Mouse (Mus musculus) mature B cell (primary cell): ENCODE data around the gene Tardbp.

Source experiments
- in situ Hi-C: fragments of 300-500 bp; cut with MboI; formaldehyde crosslinking; loops from 2 replicates; pipeline ENCODE4 v1.14.3; 2019

Tardbp gene

DNA sequence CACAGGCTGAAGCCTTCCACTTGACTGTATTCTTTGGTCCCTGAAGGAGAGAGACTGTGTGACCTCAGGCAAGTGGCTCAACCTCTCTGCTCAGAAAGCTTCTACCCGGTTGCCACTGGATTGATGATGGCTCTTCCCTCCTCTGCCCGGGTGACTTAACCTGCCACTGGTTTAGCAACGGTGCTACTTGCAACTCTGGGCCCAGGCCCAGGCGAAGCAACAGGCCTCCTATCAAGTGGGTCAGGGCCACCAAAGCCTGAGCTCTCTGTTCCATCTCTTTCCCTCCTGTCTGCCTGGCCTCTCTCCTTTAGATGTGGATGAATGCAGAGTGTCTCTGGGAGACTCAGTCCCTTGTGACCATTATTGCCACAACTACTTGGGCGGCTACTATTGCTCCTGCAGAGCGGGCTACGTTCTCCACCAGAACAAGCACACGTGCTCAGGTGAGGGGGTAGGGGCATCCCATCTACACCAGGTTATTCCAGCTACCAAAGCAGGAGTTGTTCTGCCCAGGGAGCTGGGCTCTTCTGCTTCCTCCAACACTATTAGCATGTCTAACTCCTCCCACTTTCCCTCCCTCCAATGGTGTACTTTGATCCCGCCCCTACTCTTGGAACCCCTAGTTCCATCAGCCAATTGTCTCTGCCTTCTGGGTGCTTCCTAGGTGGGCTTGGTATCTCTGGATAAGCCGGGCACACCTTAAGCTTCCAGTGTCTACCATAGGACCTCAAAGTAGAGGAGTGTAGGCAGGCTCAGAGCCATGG, 23.3 kb downstream of the Tardbp start:
- in situ Hi-C loops, result loop anchor here (25.0 kb wide), 1 partner anchor 441 kb away; the partner anchor contains the start of genes Fbxo2, Fbxo44 and Fbxo6

- in situ Hi-C loops, result loop anchor here (25.0 kb wide), 1 partner anchor 440 kb away; the partner anchor contains the start of genes Fbxo2, Fbxo44 and Fbxo6
Observed at GRCm38 (mm10) chr4:148602357-148603120, 24.3 kb downstream of the Tardbp start, which contains the start of gene Masp2. Gene Masp2 (plus strand): TSS chr4:148602554.

DNA sequence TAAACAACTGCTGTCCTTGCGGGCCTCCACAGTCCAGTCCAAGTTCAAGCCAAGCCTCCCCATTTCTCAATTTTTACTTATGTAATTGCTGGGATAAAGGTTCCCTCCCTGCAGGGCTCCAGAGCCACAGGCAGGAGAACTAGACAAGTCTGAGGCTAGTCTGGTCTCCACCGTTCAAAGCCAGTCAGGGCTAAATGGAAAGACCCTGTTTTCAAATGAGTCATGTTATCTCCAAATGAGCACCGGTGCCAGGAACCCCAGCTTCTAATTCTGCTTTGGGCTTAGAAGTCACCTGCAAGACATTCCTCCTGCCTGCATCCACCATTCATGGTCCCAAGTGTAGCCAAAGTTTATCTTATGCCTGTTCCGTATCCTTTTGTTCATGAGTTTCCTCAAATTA, 24.9 kb downstream of the Tardbp start:
- in situ Hi-C loops, result loop anchor here (25.0 kb wide), 1 partner anchor 440 kb away; the partner anchor contains the start of genes Fbxo2, Fbxo44 and Fbxo6

DNA sequence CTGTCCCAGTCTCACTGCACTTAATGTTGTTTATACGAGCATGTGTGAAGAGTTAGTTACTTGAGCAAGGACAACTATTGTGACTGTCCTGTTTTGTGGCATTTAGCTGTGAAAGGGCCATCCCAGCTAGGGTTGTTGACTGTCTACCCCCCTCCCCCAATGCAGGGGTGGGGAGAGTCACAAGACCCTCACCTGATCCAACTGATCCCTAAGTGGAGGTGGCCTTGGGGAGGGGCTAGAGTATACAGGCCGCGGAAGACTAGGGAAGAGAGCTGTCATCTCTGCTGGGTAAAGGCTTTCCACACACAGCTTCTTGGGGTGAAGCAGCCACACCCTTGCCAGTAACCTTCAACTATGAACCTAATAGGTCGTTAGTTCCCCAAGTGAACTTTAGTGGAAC, 26.5 kb downstream of the Tardbp start:
- in situ Hi-C loops, result loop anchor here (25.0 kb wide), 1 partner anchor 438 kb away; the partner anchor contains the start of genes Fbxo2, Fbxo44 and Fbxo6

DNA sequence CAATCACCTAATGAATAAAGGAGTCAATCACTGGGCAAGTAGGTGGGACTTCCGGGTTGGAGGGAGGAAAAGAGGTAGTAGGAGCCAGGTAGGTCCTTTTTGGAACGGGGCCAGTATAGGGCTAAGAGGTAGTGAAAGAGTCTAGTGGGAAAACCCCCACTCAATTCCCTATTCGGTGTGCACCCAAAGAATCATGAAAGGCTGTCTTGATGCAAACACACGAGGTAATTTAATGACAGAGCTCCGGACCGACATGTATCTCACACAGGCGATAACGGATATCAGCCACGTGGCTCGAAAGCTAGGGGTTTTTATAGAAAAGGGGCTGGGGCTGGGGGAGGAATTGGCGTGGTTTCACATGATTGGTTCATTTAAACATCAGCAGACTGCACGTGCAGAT, 28.0 kb downstream of the Tardbp start:
- in situ Hi-C loops, result no loop called here

DNA sequence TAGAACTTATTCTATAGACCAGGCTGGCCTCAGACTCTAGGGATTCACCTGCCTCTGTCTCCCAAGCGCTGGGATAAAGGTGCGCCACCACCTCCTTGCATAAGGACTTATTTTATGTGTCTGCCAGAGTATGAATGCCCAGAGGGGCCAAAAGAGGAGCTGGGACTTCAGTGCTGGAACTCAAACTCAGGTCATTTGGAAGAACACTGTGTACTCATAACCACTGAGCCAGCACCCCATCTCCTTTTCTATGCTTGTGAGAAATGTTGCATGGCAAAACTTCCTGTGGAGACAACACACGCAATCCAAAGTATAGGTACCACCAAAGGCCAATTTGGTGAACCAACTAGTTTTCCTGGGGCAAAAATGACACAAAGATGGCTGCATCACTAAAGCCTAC, 30.1 kb downstream of the Tardbp start:
- in situ Hi-C loops, result no loop called here

DNA sequence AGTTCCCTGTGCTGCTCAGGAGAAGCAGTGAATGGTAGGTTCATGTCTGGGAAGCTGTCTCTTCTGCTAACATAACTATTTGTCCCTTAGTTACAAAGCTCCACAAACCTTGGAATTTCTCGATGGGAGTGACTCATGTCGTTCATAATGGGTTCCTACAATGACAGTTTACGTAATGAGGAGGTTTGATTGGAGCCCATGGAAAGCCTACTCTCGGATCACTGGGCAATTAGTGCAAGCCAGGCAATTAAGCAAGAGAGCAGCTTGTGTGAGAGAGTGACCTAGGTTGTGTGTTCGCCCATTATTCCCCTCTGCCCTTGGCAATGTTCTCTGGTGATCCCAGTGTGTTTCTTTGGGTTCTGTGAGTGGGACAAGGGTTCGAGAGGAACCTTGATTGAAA, 30.9 kb downstream of the Tardbp start:
- in situ Hi-C loops, result no loop called here

DNA sequence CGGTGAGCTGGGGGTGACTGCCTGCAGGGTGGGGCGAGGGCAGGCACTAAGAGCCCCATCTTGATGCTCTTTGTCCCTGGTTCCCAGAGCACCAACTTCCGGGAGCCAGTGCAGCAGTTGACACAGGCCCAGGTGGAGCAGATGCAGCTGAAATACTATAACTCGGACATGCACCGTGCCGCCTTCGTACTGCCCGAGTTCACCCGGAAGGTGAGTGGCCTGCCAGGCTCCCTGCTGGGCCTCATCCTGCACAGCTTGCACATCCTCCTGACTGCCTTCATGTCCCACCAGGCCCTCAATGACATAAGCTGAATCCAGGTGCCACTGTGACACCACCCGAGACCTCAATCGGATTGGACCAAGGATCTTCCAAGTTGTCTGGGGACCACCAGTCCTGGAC, 32.8 kb downstream of the Tardbp start:
- in situ Hi-C loops, result no loop called here

GRCm38 (mm10) chr4:148591637-148592380, 35.0 kb downstream of the Tardbp start:
- in situ Hi-C loops, result no loop called here

DNA sequence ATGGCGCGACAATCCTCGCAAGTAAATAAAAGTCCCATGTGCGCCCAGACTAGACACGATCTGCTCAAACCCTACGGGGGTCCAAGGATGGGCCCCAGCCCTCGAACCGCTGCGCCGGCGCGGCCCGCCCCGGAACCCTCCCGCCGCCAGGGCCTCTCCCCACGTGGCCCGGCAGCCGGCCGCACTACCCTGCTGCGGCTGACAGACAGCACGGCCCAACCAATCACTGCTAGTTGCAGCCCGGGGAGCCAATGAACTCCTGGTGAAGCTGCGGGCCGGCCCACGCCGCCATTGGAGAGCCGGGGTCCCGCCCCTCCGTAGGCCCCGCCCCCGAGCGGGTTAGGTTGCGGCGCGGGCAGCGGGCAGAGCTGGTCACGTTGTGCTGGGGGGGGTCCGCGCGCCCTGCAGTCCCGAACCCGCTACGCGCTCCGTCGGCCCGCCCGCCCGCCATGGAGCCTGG, 35.6 kb downstream of the Tardbp start, which contains the start of gene Srm:
Gene Srm, plus strand, starts transcription at position 333 of the 460 bp plus-strand sequence.
- in situ Hi-C loops, result no loop called here

DNA sequence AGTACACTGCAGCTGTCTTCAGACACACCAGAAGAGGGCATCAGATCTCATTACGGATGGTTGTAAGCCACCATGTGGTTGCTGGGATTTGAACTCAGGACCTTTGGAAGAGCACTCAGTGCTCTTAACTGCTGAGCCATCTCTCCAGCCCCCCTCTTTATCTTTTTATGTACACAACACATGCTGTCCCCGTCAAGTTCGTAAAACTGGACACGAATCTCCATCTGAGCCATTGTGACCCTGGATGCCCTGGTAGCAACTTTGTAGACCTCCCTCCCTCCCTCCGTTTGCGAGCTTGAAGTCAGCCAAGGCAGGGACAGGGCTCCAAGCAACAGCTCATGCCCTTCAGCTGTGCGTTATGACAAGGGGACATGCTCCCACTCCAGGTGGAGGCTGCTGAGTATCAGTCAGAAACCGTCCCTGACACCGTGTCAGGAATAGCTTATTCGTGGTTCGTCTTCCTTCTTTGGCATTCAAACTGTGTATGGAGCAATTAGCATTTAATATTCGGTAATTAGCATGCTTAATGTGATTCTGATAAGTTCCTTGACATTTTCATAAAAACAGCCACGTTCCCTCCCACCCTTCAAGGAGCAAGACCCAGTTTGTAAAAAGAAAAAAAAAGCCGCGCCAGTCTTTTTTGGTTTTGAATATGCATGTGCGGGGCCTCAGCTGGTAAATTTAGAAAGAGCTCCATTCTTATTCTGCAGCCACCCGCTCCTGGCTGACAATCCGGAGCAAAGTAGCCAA, 36.2 kb downstream of the Tardbp start:
- in situ Hi-C loops, result no loop called here

DNA sequence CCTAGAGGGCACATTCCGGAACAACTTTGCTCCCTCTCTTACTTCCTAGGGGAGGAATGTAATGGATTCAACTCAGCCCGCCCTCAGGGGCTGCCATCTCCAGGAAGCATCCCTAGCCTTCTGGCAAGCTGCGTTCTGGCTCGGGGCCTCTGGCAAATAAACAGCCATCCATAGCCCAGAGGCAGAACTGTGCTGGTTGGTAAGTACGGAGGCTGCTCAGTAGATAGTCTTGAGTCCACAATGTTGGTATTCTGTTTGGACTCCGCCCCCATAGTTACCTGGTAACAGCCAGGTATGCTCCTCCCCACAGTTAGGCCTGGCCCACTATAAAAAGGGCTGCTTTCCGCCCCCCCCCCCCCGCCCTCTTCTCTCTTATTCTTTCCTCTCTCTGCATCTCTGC, 37.3 kb downstream of the Tardbp start:
- in situ Hi-C loops, result no loop called here

DNA sequence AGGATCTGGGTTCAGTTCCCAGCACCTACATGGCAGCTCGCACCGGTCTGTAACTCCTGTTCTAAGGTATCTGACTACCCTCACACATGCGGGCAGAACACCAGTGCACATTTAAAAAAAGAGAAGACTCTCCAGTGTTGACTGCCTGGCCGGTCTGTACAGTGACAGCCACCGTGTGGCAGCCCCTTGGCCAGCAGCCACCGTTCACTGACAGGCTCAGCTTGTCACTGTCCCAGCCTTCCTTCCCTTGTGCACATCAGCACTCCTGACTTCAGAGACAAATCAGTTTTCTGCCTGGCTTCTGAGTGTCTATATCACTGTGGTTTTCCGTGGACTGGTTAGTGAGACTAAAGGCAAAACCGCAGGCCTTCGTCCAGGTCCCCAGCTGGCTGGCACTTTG, 38.0 kb downstream of the Tardbp start:
- in situ Hi-C loops, result no loop called here

- in situ Hi-C loops, result no loop called here
Observed at GRCm38 (mm10) chr4:148586648-148587047, 40.2 kb downstream of the Tardbp start.

DNA sequence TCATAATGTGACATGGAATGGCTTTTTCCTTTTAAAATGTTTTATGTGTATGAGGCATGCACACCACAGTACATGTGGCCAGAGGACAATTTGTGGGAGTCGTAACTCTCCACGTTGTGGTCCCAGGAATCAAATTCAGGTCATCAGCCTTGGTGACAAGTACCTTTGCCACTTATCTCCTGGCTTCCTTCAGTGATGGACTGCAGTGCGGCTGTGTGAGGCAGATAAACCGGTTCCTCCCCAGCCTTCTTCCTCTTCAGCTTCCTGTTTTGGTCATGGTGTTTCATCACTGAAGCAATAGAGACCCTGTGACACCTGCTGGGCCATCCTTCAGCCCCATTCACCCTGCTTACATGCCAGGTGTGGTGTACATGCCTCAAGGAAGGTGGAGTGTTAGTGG, 43.6 kb downstream of the Tardbp start:
- in situ Hi-C loops, result no loop called here

- in situ Hi-C loops, result no loop called here
Observed at GRCm38 (mm10) chr4:148581422-148581821, 45.4 kb downstream of the Tardbp start.

DNA sequence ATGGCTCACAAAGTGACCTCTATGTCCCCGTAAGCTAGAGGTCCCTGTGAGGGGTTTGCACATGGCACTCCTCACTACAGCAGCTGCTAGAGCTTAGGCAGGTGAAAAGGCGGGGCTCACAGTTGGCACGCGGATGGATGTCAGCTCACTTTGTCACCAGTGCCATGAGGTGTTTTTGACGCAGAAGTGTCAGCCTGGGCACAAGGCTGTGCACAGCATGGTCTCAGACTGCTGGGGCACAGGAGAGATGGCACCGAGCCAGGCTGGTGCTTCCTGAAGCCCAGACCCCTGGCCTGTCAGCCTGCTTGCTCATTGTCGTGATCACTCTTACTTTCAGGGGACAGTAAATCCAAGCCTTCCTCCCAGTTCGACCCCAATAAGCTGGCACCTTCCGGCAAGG, 46.1 kb downstream of the Tardbp start:
- in situ Hi-C loops, result no loop called here

- in situ Hi-C loops, result no loop called here
Observed at GRCm38 (mm10) chr4:148573222-148573621, 53.6 kb downstream of the Tardbp start.

DNA sequence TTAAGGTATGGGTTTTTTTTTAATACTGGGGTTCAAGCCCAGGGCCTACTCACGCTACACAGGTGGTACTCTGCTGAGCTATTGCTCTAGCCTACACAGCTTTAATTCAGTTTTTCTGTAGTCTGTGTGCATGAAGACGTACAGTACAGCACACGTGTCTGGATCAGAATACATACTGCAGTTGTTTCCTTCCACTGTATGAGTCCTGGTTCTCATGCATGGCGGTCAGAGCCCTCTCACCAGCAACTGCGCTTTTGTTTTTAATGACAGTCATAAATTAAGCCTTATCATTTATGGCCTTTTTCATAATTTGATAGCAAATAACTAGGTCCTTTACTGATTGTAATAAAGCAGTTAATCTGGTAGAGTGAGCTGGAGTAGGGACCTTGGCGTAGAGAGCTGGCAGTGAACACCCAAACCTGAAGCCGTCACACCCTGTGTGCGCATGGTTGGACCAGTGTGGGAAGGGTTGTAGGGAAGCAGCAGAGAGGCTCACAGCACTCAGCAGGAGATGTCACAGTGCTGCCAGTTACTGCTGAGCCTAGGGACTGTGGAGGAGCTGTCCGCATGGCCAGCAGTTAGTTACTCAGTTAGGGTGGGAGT, 56.0 kb downstream of the Tardbp start:
- in situ Hi-C loops, result no loop called here

- in situ Hi-C loops, result no loop called here
Observed at GRCm38 (mm10) chr4:148570138-148570537, 56.7 kb downstream of the Tardbp start.

- in situ Hi-C loops, result no loop called here
Observed at GRCm38 (mm10) chr4:148563595-148563994, 63.2 kb downstream of the Tardbp start.
